Mouse (Mus musculus) heart, postnatal 14 days (tissue): ENCODE results near the gene Usp44. TPM values are rescaled to one million over a fixed set of nuclear protein-coding genes. Genes with fewer than 3 reads are reported as not detected.
"Not testable (repeated sequence)": the region's sequence is repeated elsewhere in the genome, so short reads cannot be mapped to it uniquely, and the experiment has no call there.

ENCODE experiments used
- DNase-seq, 2 experiments: peaks; one replicate each; pipeline ENCODE4 v3.0.0; 2021 to 2022
- intact Hi-C: fragments of 180-260 bp; cut with DNase I; formaldehyde crosslinking; loops from one replicate; pipeline ENCODE4 v1.15.1; 2025
- total RNA-seq, 2 experiments: library from RNA; stranded (reverse); gene quantifications; 2 replicates each; pipeline ENCODE4 v1.2.3; 2021

Usp44 gene
- total RNA-seq, 2 experiments from 2014 or later: 0.15 TPM; not detected in 1

DNA sequence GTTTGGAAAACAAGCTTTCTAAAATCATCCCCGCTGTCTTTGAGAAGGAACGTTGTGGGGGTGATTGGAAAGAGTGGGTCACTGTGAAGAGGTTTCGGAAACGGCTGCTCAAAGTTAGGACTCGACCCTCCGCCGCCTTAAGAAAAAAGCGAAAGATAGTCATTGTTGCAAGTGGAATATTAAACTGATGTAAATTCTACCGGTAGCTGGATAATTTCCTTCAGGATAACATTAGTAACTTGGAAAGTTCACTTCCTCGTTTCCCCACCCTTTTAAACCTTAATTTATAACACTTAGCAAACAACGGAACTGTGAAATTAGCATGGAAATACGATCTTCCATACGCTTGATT lies 3.0 kb downstream of the Usp44 start:
- intact Hi-C loops: no loop called here
- no peak for DNase-seq

DNA sequence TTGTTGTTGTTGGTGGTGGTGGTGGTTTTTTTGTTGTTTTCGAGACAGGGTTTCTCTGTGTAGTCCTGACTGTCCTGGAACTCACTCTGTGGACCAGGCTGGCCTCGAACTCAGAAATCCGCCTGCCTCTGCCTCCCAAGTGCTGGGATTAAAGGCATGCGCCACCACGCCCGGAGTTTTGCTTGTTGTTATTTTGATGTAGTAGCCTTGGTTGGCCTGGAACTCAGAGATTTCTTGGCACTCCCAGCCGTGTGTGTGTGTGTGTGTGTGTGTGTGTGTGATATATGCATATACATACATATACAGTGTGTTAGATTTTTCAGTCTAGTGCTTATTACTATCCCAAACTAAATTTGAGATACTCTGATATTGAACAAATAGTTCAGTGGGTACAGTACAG lies 3.8 kb downstream of the Usp44 start:
- DNase-seq, intact Hi-C loops: not testable (repeated sequence)

DNA sequence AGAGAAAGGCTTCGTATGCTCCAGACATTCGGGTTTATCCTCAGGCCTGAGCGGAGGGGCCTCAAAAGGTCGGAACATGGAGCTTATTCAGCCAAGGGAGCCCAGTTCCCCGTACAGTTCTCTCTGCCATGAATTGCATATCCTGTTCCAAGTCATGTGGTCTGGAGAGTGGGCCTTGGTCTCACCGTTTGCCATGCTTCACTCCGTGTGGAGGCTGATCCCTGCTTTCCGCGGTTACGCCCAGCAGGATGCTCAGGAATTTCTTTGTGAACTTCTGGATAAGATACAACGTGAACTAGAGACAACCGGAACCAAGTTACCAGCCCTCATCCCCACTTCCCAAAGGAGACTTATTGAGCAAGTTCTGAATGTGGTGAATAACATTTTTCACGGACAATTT lies 15.4 kb downstream of the Usp44 start:
- DNase-seq: no peak
- intact Hi-C loops: no loop called here

DNA sequence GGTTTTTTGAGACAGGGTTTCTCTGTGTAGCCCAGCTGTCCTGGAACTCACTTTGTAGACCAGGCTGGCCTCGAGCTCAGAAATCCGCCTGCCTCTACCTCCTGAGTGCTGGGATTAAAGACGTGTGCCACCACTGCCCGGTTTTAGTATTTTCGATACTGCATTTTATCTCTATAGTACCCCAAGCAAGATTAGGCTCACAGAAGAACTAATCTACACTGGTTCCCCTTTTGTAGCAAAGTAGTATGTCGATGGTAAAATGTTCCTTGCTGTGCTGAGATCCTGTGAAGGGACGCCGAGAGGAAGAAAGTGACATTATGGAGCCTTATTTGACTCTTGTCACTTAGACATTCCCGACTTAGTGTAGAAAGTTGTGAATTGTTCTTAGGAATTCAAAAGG lies 23.8 kb downstream of the Usp44 start:
- intact Hi-C loops: no loop called here
- DNase-seq: no peak

DNA sequence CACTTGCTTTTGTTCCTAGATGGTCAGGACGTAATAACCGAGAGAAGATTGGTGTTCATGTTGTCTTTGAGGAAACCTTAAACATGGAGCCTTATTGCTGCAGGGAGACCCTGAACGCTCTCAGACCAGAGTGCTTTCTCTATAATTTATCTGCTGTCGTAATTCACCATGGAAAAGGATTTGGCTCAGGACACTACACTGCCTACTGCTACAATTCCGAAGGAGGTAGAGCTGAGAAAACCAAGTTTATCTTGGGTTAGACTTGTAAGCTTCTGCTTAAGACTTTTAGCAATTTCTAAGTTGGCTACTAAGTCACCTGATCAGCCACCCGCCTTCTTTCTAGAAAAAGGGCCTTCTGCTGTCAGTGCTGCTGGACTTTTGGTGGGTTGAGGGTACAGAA lies 24.7 kb downstream of the Usp44 start:
- intact Hi-C loops: no loop called here

DNA sequence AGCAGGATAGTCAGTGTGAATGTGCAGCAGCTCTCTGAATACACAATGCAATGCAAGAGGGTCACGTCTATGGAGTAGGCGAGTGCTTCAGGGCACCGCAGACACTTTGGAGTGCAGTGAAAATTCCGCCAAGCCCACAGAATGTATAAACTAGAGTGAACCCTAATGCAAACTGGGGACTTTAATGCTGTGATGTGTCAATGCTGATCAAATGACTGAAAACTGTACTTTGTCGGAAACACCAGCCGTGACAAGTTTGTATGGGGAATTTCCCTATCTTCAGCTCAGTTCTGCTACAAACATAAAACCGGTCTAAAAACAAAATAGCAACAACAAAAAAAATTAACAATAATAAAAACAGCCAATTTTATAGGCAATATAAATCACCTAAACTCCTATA lies 37.0 kb downstream of the Usp44 start:
- intact Hi-C loops: no loop called here
- DNase-seq: no peak

More for the DNA sequence above, 24.7 kb downstream of the Usp44 start:
- no peak for DNase-seq

DNA sequence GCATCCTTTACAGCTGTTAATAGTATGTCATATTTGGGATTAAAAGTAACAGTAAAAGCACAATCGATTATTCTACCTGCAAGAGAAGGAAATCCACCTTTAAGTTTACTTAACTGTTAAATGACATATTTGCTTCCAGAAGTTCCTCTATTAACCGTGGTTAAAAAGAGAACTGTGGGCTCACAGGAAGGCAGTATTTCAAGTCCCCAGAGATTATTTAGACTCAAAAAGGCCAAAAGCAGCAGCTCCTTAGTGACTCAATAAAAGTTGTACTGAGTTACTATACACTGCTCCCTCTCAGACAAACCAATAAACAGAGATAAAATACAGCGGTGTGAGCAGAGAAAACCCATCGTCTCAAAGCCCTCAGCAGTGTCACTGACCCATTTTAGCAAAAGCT lies 37.5 kb downstream of the Usp44 start:
- DNase-seq: no peak
- intact Hi-C loops: no loop called here

DNA sequence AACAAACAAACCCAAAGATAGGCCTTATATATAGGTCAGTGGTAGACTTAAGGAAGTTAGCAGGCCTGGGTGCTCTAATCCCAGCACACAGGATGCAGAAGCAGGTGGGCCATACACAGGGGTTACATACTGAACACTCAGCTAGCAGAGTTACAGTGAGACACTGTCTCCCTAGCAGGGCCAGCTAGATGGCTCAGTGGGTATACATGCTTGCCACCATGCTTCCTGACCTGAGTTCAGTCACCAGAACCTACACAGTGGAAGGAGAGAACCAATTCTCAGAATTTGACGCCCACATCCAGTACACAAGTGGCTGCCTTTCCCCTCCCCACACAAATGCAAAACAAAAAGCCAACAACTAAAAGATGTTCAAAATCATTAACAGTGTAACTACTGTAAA lies 45.4 kb downstream of the Usp44 start:
- no peak for DNase-seq
- intact Hi-C loops: no loop called here

DNA sequence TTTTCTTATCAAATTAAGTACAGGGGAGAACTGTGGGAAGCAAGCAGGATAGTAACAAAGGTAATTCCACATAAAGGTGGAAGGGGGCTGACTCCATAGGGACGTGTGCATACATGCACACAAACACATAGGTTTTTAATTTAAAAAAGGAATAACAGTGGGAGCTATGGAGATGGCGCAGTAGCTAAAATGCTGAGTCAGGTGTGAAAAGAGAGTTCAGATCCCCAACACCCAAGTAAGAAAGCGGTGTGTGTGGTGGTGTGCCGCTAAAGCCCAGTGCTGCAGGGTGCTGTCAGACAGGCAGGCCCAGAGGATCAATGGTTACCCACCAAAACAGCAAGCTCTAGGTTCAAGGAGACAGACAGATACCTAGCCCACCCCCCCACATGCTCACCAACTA lies 47.4 kb downstream of the Usp44 start:
- intact Hi-C loops: no loop called here
- DNase-seq: no peak

DNA sequence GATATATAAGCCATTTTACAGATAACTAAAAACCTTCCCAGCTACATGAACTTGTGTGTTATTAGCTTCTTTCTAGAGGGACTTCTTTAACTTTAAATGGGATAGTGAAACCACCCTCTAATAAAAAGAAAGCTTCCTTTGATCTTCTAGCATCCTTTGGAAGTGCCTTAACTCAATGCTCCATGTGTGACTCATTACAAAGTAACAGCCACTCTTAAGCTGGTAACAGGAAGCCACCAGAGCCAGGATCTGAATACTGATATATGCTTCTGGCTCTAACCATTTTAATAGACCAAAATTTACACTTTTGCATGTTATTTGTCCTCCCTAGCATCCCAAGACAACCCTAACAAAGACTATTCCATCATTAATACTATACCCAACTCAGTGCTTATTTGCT lies 50.6 kb downstream of the Usp44 start:
- DNase-seq: no peak
- intact Hi-C loops: no loop called here

DNA sequence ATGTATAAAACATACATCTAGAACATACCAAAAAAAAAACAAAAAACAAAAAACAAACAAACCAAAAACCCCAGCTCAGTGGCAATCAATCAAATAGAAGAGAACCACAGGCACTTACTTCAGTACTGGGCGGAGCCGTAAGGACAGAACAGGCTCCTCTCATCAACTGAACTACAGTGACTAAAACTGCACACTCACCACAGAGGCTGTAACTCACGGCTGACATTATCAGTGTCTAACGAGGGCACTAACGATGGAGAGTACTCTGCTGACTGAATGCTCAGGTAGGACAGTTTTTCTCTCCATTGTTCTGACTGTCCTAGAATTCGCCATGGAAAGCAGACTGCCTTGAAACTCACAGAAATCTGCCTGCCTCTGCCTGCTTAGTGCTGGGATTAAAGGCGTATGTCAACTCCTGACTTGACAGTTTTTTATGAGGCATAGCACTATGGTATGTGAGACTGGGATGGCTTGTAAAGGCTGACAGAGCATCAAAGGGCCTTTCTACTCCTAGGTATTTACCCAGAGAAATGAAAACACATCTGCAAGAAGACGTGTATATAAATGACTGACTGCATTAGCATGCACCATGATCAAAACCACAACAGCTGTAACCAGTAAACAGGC lies 51.5 kb downstream of the Usp44 start:
- intact Hi-C loops: no loop called here

DNA sequence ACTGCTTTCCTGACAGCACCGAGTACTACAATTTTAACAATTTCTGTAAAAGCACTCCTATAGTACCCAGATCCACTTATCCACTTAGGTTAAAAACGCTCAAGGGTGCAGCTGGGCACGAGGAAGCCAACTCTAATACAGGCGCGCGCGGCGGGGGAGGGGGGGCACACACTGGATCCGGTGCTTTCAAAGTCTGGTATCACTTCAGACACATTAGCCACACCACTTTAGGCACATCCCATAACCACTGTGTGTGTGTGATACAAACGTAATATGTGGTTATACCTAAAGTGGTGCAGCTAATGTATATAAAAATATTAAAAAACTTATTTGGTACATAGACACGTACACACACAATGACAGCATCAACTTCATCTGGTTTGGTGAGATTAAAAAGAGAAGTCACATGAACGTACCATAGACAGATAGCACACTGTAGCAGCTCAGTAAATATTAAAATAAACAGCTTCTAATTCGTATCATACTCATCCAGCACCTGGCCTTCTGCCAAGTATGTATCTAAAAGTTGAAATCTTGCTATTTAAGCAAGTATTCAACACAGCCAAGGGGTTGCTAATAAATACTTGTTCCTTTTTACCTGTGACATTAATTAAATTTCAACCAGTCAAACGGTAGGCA lies 54.6 kb downstream of the Usp44 start:
- intact Hi-C loops: no loop called here

More for the DNA sequence above, 51.5 kb downstream of the Usp44 start:
- DNase-seq: no peak

DNA sequence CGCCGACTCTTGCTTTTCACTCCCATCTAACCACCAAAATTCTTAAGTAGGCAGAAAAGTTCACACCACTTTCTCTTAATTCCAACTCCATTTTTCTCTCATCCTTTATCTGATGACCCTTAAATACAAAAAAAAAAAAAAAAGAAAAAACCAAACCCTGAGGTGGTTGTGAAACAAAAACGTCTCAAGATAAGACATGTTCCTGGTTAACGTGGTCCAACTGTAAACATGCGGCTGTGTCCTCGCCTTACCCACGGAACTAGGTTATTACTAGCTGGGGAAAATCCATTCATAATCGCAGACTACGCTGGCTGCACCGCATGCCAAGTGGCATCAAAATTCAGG lies 57.2 kb downstream of the Usp44 start:
- intact Hi-C loops: no loop called here
- no peak for DNase-seq

More for the DNA sequence above, 54.6 kb downstream of the Usp44 start:
- no peak for DNase-seq

DNA sequence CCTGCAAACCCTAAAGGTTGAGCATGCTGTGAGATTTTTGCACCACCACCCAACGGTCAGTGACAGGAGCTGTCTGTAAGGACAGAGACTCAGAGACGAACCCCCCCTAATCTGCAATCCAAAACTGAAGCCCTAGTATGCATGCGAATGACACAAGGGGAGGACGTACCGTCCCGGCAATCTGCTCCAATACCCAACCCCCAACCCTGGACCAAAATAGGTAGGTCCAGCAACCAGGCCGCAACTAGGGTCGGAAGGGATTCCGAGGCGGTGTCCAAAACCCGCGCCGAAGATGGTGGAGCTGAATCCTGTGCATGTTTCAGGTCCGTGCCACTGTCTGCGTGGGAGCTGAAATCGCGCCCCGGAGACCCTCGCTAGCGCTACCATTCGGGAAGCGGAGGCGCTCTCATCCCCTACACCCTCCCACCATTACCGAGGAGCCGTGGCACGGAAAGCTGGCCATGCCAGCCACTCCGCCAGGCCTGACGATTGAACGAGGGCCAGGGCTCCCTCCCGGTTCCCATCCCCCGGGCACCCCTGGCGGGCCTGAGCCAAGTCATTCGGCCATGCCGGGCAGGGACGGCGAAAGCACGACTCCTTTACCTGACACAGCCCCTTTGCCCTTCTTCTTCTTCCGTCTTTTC lies 57.7 kb downstream of the Usp44 start:
- intact Hi-C loops: no loop called here
- DNase-seq: peak; percentile 50 to 56

DNA sequence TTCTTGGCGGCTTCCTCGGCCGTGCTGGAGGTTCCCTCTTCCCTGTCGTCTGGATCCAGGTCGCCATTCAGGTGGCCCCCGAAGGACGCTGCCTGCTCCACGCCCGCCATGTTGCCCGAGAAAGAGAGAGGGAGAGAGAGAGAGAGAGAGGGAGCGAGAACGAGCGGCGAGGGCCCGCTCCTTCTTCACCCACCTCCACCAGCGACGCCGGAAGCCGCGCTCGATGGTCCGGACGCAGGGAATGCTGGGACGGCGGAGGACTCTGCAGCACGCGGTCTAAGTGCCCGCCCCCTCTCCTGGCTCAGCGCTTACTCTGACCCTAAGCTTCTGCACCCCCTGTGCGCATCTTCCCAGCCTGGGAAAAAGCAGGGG lies 58.2 kb downstream of the Usp44 start:
- intact Hi-C loops: no loop called here
- DNase-seq: peak; percentile 85 to 88

DNA sequence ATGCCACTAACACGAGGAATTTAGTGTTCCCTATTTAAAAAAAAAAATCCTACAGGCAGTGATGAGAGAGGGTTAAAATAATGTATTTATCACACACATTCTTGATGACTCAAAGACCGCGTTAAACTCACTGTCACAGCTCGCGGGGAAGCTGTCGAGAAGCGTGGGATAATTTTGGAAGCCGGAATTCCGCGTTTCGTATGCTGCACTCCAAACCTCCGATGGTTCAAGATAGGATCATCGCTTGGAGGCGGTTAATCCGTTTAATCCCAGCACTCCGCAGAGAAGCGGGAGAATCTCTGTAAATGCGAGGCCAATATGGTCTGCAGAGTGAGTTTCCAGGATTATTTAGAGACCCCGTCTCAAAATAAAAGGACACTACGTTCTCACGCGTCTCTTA lies 58.6 kb downstream of the Usp44 start:
- no peak for DNase-seq
- intact Hi-C loops: no loop called here

DNA sequence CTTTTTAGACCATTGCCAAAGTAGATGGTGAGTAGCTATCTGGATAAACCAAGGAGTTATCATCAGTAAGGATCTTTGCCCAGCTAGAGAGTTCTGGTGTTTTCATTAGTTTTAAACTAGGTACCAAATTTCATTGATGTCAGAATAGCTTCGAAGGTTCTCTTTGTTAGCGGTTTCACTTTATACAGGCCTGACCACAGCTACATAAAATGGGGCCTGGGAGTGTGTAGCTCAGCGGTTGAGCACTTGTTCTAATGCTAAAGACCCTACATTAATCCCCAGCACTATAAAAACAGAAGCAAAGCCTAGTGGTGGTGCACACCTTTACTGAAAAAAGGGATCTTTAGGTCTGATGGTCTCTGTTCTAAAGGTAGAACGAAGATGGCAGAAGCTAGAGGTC lies 59.2 kb downstream of the Usp44 start:
- no peak for DNase-seq
- intact Hi-C loops: no loop called here

DNA sequence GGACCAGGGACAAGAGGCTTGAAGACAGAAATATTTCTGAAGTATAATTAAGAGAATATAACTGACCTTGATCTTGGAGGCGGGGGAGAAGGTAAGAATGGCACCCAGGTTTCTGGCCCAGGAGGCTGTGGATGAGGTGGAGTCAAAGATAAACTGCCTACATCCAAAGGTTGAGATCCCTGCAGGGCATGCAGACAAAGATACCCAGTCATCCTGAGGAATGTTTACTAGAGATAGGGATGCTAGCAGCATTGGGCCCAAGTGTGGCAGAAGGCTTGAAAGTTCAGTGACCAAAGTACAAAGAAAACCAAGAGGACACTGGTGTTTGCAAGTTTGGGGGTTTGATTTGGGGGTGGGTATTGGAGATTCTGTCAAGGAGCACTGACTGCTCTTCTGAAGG lies 59.7 kb downstream of the Usp44 start:
- intact Hi-C loops: no loop called here
- DNase-seq: no peak

DNA sequence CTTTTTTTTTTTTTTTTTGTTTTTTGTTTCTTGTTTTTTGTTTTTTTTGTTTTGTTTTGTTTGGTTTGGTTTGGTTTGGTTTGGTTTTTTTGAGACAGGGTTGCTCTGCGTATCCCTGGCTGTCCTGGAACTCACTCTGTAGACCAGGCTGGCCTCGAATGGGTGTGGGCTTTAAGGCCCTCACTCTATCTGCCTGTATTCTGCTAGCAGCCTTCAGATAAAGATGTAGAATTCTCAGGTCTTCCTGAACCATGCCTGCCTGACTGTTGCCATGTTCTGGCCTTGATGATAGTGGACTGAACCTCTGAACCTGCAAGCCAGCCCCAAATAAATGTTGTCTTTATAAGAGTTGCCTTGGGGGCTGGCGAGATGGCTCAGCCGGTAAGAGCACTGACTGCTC lies 61.2 kb downstream of the Usp44 start:
- intact Hi-C loops: no loop called here
- DNase-seq: no peak

DNA sequence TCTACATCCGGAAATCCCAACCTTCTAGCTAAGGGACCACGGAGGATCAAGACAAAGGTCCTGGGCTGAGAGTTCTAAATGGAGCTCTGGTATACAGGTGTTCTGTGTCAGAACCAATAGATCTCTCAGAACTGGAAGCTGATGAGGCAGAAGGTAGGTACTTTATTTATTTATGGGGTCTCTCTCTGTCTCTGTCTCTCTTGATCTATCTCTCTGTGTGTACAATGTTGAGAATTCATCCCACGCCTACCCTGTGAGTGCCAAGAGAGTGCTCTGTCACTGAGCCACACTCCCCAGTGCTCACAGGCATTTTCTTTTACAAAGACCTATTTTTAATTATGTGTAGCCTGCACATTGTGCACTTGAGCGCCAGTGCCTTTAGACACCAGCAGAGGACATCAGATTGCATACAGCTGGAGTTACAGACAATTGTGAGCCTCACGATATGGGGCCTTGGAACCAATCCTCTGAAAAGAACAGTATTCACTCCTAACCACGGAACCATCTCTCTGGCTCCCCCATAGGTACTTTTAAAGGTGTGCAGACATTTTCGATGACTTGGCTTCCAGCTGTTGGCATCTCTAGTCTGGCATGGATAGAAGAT lies 65.8 kb downstream of the Usp44 start, which contains the start of gene Metap2:
Gene Metap2 (minus strand): TSS at position 51 of the 604 bp plus-strand sequence.
- intact Hi-C loops: no loop called here
- no peak for DNase-seq

DNA sequence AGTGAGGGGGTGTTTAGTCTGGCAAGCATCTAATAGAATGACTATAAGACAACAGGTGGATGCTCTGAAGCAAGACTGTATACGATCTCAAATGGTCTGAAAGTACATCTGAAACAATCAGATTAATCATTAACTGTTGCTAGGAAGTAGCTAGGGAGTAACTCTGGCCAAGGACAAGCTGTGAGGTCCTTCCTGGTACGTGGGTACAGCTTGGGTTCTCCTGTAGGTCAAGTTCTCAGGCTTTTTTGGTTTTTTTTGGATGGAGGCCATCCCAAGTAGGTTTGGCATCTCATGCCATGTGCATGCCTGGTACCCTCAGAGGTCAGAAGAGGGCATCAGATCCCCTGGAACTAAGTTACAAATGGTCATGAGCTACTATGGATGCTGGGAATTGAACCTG lies 67.9 kb downstream of the Usp44 start:
- no peak for DNase-seq
- intact Hi-C loops: no loop called here

DNA sequence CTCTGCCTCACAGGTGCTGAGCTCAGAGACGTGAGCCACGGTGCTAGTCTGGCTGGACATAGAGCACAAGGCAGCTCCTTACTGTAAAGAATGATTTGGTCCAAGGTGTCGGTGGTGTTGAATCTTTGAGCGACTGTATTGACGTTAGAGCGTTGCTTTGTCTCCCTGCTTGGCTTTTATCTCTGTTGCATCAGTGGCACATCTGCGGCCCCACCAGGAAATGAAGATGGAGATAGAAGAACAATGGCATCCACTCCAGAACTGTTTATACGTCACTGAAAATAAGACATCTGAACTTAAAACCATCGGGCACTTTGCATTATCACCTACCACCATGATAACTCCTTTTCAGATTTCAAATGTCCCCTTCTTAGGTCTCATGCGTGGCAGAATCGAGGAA lies 68.6 kb downstream of the Usp44 start:
- intact Hi-C loops: no loop called here
- no peak for DNase-seq
